Mouse (Mus musculus) layer of hippocampus, adult 2 months (tissue): ENCODE measurements at regions not wholly inside any gene's neighbourhood (a gene's known extent, or its start where the extent isn't known, plus 50 kb on each side); places are given as distances from the start of the nearest gene placed in this dataset.

Experiments used
- DNase-seq, 2 experiments: peaks; one replicate each; pipeline ENCODE4 v3.0.0; 2022; ENCODE audit warnings: low spot score in 2 of 2
- H3K27ac ChIP-seq: fragments of 200-600 bp; 2 replicates; pipeline ENCODE4 v1.8.1; 2022
- H3K4me3 ChIP-seq: fragments of 200-600 bp; 2 replicates; pipeline ENCODE4 v1.8.1; 2022; ENCODE audit warnings: mild to moderate bottlenecking
- CTCF ChIP-seq: fragments of 200-600 bp; conservative IDR thresholded peaks from 2 replicates; pipeline ENCODE4 v1.8.1; 2022; ENCODE audit warnings: antibody characterized with exemption, mild to moderate bottlenecking, moderate library complexity

- H3K27ac ChIP-seq: no peak overlapping the region
- DNase-seq: no peak
- H3K4me3 ChIP-seq: no peak overlapping the region
- TF ChIP-seq CTCF: no peak
Observed at GRCm38 (mm10) chr6:117257591-117257990, 89.3 kb downstream of the Cxcl12 start.

- TF ChIP-seq CTCF: no peak
- H3K4me3 ChIP-seq: no peak overlapping the region
- no peak for DNase-seq
- no peak overlapping the region for H3K27ac ChIP-seq
Observed at GRCm38 (mm10) chr6:117267906-117268305, 99.6 kb downstream of the Cxcl12 start.

GRCm38 (mm10) chr6:117268376-117268775, 100.0 kb downstream of the Cxcl12 start:
- H3K4me3 ChIP-seq: no peak overlapping the region

GRCm38 (mm10) chr6:117270261-117270660, 101.9 kb downstream of the Cxcl12 start:
- Histone ChIP-seq H3K4me3 (no peak overlapping the region), H3K27ac (no peak overlapping the region)
- no peak for DNase-seq
- TF ChIP-seq CTCF: no peak

More at GRCm38 (mm10) chr6:117268376-117268775, 100.0 kb downstream of the Cxcl12 start:
- no peak for TF ChIP-seq CTCF
- no peak for DNase-seq
- no peak overlapping the region for H3K27ac ChIP-seq

GRCm38 (mm10) chr6:117271562-117272226, 103.4 kb downstream of the Cxcl12 start:
- no peak for TF ChIP-seq CTCF
- no peak for DNase-seq
- Histone ChIP-seq H3K27ac (no peak overlapping the region), H3K4me3 (no peak overlapping the region)

- no peak for DNase-seq
- no peak for TF ChIP-seq CTCF
- Histone ChIP-seq H3K4me3 (no peak overlapping the region), H3K27ac (no peak overlapping the region)
Observed at GRCm38 (mm10) chr6:117272227-117272955, 104.1 kb downstream of the Cxcl12 start.

GRCm38 (mm10) chr6:117275915-117276314, 107.6 kb downstream of the Cxcl12 start:
- Histone ChIP-seq H3K4me3 (no peak overlapping the region), H3K27ac (no peak overlapping the region)
- DNase-seq: no peak
- no peak for TF ChIP-seq CTCF

- no peak for DNase-seq
- H3K27ac ChIP-seq: no peak overlapping the region
- TF ChIP-seq CTCF: no peak
- H3K4me3 ChIP-seq: no peak overlapping the region
Observed at GRCm38 (mm10) chr6:117276850-117277249, 108.5 kb downstream of the Cxcl12 start.

- Histone ChIP-seq H3K4me3 (no peak overlapping the region), H3K27ac (no peak overlapping the region)
- no peak for DNase-seq
- TF ChIP-seq CTCF: no peak
Observed at GRCm38 (mm10) chr6:117279297-117279696, 111.0 kb downstream of the Cxcl12 start.

- DNase-seq: no peak
- Histone ChIP-seq H3K27ac (no peak overlapping the region), H3K4me3 (no peak overlapping the region)
- no peak for TF ChIP-seq CTCF
Observed at GRCm38 (mm10) chr6:117279786-117280411, 111.6 kb downstream of the Cxcl12 start.

- DNase-seq: no peak
- no peak overlapping the region for H3K4me3 ChIP-seq
- no peak for TF ChIP-seq CTCF
- H3K27ac ChIP-seq: no peak overlapping the region
Observed at GRCm38 (mm10) chr6:117280911-117281310, 112.6 kb downstream of the Cxcl12 start.

GRCm38 (mm10) chr6:117283616-117284015, 115.3 kb downstream of the Cxcl12 start:
- DNase-seq: no peak
- TF ChIP-seq CTCF: no peak
- Histone ChIP-seq H3K4me3 (no peak overlapping the region), H3K27ac (no peak overlapping the region)

- DNase-seq: no peak
- H3K27ac ChIP-seq: no peak overlapping the region
- no peak for TF ChIP-seq CTCF
- no peak overlapping the region for H3K4me3 ChIP-seq
Observed at GRCm38 (mm10) chr6:117284376-117285106, 116.2 kb downstream of the Cxcl12 start.
